Mouse (Mus musculus) heart, postnatal 0 days (tissue): ENCODE results near the gene Cyp4a31.

Experiments used
- CTCF ChIP-seq: IDR thresholded peaks from 2 replicates; pipeline ENCODE4 v1.5.1; 2016; ENCODE audit warnings: antibody characterized with exemption, control low read depth, low read depth
- EP300 ChIP-seq: IDR thresholded peaks from 2 replicates; pipeline ENCODE4 v1.6.1; 2016; ENCODE audit warnings: antibody characterized with exemption, low read depth

DNA sequence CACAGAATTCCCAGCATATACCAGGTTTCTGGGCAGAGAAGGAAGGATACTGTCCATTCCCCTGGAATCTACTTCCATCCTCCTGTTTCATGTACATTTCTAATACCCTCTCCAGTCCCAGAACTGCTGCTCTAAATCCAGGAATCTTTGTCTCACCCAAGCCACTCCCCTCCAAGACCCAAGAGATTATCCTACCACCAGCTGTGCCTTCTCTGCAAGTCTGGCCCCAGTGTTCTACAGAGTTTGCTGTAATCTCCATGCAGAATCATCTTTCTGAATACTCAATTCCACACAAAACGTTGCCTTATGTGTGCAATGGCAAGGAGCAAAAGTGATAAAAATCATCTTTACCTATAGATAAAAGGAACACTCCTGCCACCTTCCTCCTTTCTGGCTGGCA is 18.3 kb upstream of the Cyp4a31 start:
- no peak for TF ChIP-seq CTCF
- no peak for TF ChIP-seq EP300
